Mouse (Mus musculus) bone marrow, adult 2 months (tissue): ENCODE results near the gene Cmtm4.

ENCODE experiments used
- CTCF ChIP-seq: fragments of 200-500 bp; IDR thresholded peaks from 2 replicates; pipeline ENCODE4 v1.5.1; 2011; ENCODE audit warnings: low read length, control low read depth; ENCODE audit not compliant: control insufficient read depth, insufficient read depth
- POLR2A ChIP-seq: fragments of 200-500 bp; IDR thresholded peaks from 2 replicates; pipeline ENCODE4 v1.6.1; 2011; ENCODE audit warnings: low read depth, mild to moderate bottlenecking, control low read depth, low read length, borderline replicate concordance; ENCODE audit not compliant: control insufficient read depth

GRCm38 (mm10) chr8:104340233-104341105 lies 55.1 kb downstream of the Cmtm4 start:
- TF ChIP-seq POLR2A, result peak; percentile 64; the same call in 1 of the 2 replicates
- peak; percentile 46; the same call in 1 of the 2 replicates for TF ChIP-seq CTCF
